Mouse (Mus musculus) limb, embryonic 12.5 days (tissue): ENCODE data around the gene Rnf17. TPM values are rescaled to one million over a fixed set of nuclear protein-coding genes. Genes with fewer than 3 reads are reported as not detected.

ENCODE experiments used
- ATAC-seq: fragments of 200-750 bp; cut with Nextera tagmentation; 2 replicates; pipeline ENCODE4 v1.8.0; 2017; ENCODE audit warnings: low read depth, moderate TSS enrichment; ENCODE audit not compliant: insufficient number of reproducible peaks, insufficient read depth, low FRiP score, low TSS enrichment
- H3K27ac ChIP-seq: fragments of 300-500 bp; sonication (generic); 2 replicates; pipeline ENCODE4 v1.5.1; 2016; ENCODE audit warnings: mild to moderate bottlenecking, moderate library complexity
- H3K27me3 ChIP-seq: fragments of 300-500 bp; sonication (generic); 2 replicates; pipeline ENCODE4 v1.6.1; 2016; ENCODE audit warnings: mild to moderate bottlenecking, moderate library complexity
- H3K36me3 ChIP-seq: fragments of 300-500 bp; sonication (generic); 2 replicates; pipeline ENCODE4 v1.6.1; 2016; ENCODE audit warnings: mild to moderate bottlenecking, moderate library complexity
- H3K4me1 ChIP-seq: fragments of 300-500 bp; sonication (generic); replicated peaks from 2 replicates; pipeline ENCODE4 v1.6.1; 2016
- H3K4me2 ChIP-seq: fragments of 300-500 bp; sonication (generic); 2 replicates; pipeline ENCODE4 v1.6.1; 2016; ENCODE audit warnings: mild to moderate bottlenecking, moderate library complexity
- H3K4me3 ChIP-seq: fragments of 300-500 bp; sonication (generic); replicated peaks from 2 replicates; pipeline ENCODE4 v1.5.1; 2016; ENCODE audit warnings: mild to moderate bottlenecking
- H3K9ac ChIP-seq: fragments of 300-500 bp; sonication (generic); replicated peaks from 2 replicates; pipeline ENCODE4 v1.6.1; 2016; ENCODE audit warnings: mild to moderate bottlenecking, moderate library complexity
- H3K9me3 ChIP-seq: fragments of 300-500 bp; sonication (generic); 2 replicates; pipeline ENCODE4 v1.6.1; 2016; ENCODE audit warnings: mild to moderate bottlenecking, moderate library complexity
- WGBS: fragments of 180-500 bp; shearing (Covaris S2); methylation state at CpG from one replicate; pipeline ENCODE4 v1.1.7; 2016; 5-methylcytosine and 5-hydroxymethylcytosine counted together
- polyA plus RNA-seq: library from polyadenylated mRNA; unstranded; fragments of >200 nt; fragmentation: Nextera tagmentation; extraction: Ambion mirVana; gene quantifications from 2 replicates; pipeline ENCODE4 v1.2.1, GENCODE M21; 2016

Gene Rnf17
- 1.6 and 2.0 TPM in 2 replicates for polyA plus RNA-seq

DNA sequence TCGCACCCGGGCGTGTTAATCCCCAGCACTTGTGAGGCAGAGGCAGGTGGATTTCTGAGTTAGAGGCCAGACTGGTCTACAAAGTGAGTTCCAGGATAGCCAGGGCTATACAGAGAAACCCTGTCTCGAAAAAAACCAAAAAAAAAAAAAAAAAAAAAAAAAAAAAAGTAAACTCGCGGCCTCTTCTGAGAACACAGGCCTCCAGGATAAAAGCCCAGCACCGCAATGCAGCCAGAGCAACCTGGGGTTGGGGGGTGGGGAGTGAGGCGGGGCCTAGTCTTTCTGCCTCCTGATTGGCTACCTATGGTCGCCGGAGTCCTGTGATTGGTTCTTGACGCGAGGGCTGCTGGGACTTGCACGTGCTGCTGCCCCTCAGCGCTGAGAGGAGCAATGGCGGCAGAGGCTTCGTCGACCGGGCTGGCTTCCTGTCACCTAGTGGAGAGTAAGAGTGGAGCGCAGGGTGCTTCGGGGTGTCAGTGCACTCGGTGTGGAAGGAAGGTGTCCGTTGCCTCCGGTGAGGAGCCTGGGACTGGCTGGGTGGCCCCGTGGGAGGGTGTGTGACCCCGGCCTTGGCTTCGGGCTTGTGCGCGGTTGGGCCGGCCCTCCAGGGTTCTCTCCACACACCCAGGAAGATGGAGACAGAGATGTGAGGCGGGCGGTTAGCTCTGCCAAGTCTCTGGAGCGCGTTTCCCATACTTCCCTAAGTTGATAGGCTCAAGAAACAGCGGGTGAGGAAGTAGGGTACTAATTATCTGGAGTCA is at the start of gene Rnf17:
Gene Rnf17 (plus strand): TSS at position 271 of the 761 bp plus-strand sequence.
- no peak within 1 kb of the TSS for H3K9ac ChIP-seq
- WGBS = 67% methylated on average over 34 of the region's 34 CpGs
- H3K9me3 ChIP-seq = no peaks in the 10 kb centered on the region
- H3K4me2 ChIP-seq = peak within 1 kb of the TSS; percentile 25
- peak within 1 kb of the TSS; percentile 17 for H3K4me3 ChIP-seq
- H3K27me3 ChIP-seq = no peaks in the 10 kb centered on the region
- no peaks in the 10 kb centered on the region for H3K36me3 ChIP-seq
- no peaks in the 10 kb centered on the region for H3K4me1 ChIP-seq
- no peak within 1 kb of the TSS for H3K27ac ChIP-seq
- no peak for ATAC-seq

- no peak overlapping the region for H3K4me2 ChIP-seq
- H3K27ac ChIP-seq = no peak overlapping the region
- no peak for ATAC-seq
- H3K9me3 ChIP-seq = no peaks in the 10 kb centered on the region
- H3K4me3 ChIP-seq = no peak overlapping the region
- no peaks in the 10 kb centered on the region for H3K36me3 ChIP-seq
- no peaks in the 10 kb centered on the region for H3K4me1 ChIP-seq
- no peaks in the 10 kb centered on the region for H3K27me3 ChIP-seq
- WGBS = 85% methylated on average over 3 of the region's 3 CpGs
- H3K9ac ChIP-seq = no peak overlapping the region
Measured at GRCm38 (mm10) chr14:56354803-56355202, 47.6 kb upstream of the Rnf17 start.

DNA sequence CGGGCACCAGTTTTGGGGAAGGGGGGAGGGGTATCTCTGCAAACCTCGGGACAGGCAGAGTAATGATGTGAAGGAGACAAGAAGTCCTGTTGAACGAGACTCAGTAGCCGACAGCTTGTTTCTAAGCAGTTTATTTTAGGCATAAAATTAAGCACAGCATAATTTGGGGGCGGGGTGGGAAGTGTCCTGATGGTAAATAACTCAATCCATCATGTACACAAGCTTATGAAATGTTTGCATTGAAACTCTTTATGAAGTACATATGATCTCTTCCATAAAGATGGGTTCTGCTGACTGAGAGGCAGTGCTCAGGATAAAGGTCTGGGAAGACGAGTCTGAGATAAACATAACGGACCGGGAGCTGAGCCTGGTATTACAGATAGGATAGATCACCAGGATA is 47.0 kb upstream of the Rnf17 start:
- Histone ChIP-seq H3K4me2 (no peak overlapping the region), H3K4me3 (no peak overlapping the region), H3K9me3 (no peaks in the 10 kb centered on the region), H3K27ac (no peak overlapping the region), H3K36me3 (no peaks in the 10 kb centered on the region), H3K4me1 (no peaks in the 10 kb centered on the region), H3K9ac (no peak overlapping the region), H3K27me3 (no peaks in the 10 kb centered on the region; the same call in 1 of the 2 replicates)
- WGBS = 78% methylated on average over 8 of the region's 8 CpGs
- ATAC-seq = no peak

DNA sequence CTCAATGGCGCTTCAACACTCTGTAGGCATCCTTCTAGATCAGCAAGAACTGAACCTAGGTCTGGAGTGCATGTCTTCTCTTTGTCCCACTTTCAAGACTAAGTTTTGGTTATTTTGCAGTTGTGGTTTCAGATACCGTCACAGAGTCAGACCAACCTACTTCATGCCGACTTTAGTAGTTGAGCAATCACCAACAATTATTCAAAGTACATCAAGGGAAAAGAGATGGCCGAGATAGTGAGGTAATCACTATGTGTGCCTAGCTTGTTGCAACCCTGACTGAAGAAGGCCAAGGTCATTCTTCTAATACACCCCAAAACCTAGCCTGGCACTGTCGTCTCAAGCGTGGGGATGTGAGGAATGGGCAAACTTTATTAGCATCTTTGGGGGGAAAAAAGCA is 46.2 kb upstream of the Rnf17 start:
- H3K4me2 ChIP-seq = no peak overlapping the region
- no peak overlapping the region for H3K4me3 ChIP-seq
- H3K27ac ChIP-seq = no peak overlapping the region
- H3K36me3 ChIP-seq = no peaks in the 10 kb centered on the region
- H3K9ac ChIP-seq = no peak overlapping the region
- H3K9me3 ChIP-seq = no peaks in the 10 kb centered on the region
- no peaks in the 10 kb centered on the region; the same call in 1 of the 2 replicates for H3K27me3 ChIP-seq
- no peaks in the 10 kb centered on the region for H3K4me1 ChIP-seq
- whole genome bisulfite sequencing = 86% methylated on average over 6 of the region's 6 CpGs
- no peak for ATAC-seq

- WGBS = 86% methylated on average over 7 of the region's 7 CpGs
- Histone ChIP-seq H3K4me3 (no peak overlapping the region), H3K36me3 (no peaks in the 10 kb centered on the region), H3K4me1 (no peaks in the 10 kb centered on the region), H3K27ac (no peak overlapping the region), H3K27me3 (peaks cover 13% of the 10 kb centered on the region), H3K9ac (no peak overlapping the region), H3K4me2 (no peak overlapping the region), H3K9me3 (no peaks in the 10 kb centered on the region)
- no peak for ATAC-seq
Measured at GRCm38 (mm10) chr14:56358422-56358821, 44.0 kb upstream of the Rnf17 start.

DNA sequence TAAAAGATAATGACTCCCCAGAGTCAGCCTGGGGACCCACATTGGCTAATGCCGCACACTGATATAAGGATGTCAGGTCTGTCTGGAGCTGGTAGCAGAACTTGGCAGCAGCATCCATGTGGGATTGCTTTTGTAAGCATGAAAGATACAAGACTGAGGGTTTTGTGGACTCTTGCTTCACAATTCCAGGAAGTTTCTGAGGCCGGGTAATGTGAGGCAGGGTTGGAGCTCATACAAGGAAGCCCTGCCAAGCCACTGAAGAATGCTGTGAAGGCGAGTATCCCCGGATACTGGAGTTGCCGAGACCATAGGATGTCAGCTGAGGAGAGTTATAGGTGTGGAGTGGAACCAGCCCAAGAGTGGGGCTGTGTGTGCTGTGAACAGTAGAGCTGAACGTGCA is 43.2 kb upstream of the Rnf17 start:
- Histone ChIP-seq H3K36me3 (no peaks in the 10 kb centered on the region), H3K4me3 (no peak overlapping the region), H3K4me1 (no peaks in the 10 kb centered on the region), H3K27me3 (peaks cover 20% of the 10 kb centered on the region), H3K9me3 (no peaks in the 10 kb centered on the region), H3K4me2 (no peak overlapping the region), H3K9ac (no peak overlapping the region), H3K27ac (no peak overlapping the region)
- WGBS = 80% methylated on average over 6 of the region's 6 CpGs
- ATAC-seq = no peak

GRCm38 (mm10) chr14:56364711-56365237 is 37.6 kb upstream of the Rnf17 start, which contains the start of gene Atp12a:
TSS of gene Atp12a (plus strand) at chr14:56365068.
- Histone ChIP-seq H3K4me2 (peak within 1 kb of the TSS; percentile 83), H3K9ac (peak within 1 kb of the TSS; percentile 44; the same call in 1 of the 2 replicates), H3K9me3 (no peaks in the 10 kb centered on the region), H3K27me3 (peaks cover 65% of the 10 kb centered on the region), H3K36me3 (no peaks in the 10 kb centered on the region), H3K4me1 (peaks cover 9% of the 10 kb centered on the region), H3K4me3 (peak within 1 kb of the TSS; percentile 46), H3K27ac (no peak within 1 kb of the TSS)
- ATAC-seq = peak; percentile 15; the same call in 1 of the 2 replicates
- WGBS = 1% methylated on average over 48 of the region's 48 CpGs

- Histone ChIP-seq H3K4me3 (peak overlapping the region; percentile 46), H3K27ac (no peak overlapping the region), H3K9me3 (no peaks in the 10 kb centered on the region), H3K4me2 (peak overlapping the region; percentile 83), H3K4me1 (peaks cover 9% of the 10 kb centered on the region), H3K9ac (peak overlapping the region; percentile 44; the same call in 1 of the 2 replicates), H3K27me3 (peaks cover 65% of the 10 kb centered on the region), H3K36me3 (no peaks in the 10 kb centered on the region)
- ATAC-seq = no peak
- WGBS = 28% methylated on average over 8 of the region's 8 CpGs
Measured at GRCm38 (mm10) chr14:56365292-56365691, 37.1 kb upstream of the Rnf17 start.

DNA sequence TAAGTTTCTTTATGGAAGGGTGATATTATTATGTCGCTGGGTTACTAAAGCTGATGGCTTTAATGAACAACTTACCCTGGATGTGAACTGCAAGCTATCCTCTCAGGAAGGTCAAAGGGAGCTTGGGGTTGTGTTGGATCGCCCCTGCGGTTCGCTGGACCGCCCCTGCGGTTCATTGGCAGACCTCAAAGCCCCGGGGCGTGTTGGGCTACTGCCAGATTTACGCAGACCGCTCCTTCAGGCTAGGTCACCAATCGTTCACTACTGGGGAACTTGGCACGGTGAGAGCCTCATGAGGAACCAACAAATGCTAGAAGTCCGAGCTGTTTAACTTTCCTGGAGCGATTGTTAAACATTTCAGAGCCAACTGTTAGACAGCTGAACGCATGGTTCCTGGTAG is 35.7 kb upstream of the Rnf17 start:
- Histone ChIP-seq H3K27ac (no peak overlapping the region), H3K27me3 (peaks cover 65% of the 10 kb centered on the region), H3K9me3 (no peaks in the 10 kb centered on the region), H3K4me1 (peaks cover 9% of the 10 kb centered on the region), H3K4me3 (no peak overlapping the region), H3K9ac (no peak overlapping the region), H3K4me2 (peak overlapping the region; percentile 6; the same call in 1 of the 2 replicates), H3K36me3 (no peaks in the 10 kb centered on the region)
- ATAC-seq = no peak
- 32% methylated on average over 15 of the region's 15 CpGs for WGBS

DNA sequence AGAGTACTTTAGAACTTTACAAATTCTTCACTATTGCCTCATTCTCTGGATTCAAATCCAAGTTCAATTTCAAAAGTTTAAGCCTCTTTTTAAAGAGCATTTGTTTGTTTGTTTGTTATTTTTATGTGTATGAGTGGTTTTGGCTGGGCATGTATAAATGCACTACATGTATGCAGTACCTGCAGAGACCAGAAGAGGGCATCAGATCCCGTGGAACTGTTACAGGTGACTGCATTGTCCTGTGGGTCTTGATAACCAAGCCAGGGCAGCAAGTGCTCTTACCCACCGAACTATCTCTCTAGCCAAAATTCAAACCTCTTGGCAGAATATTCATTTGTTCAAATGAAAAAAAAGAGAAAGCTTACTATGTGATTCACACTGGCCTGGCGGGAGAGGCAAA is 33.5 kb upstream of the Rnf17 start:
- Histone ChIP-seq H3K9me3 (no peaks in the 10 kb centered on the region), H3K27me3 (peaks cover 47% of the 10 kb centered on the region), H3K36me3 (no peaks in the 10 kb centered on the region), H3K4me2 (no peak overlapping the region), H3K27ac (no peak overlapping the region), H3K4me1 (peaks cover 9% of the 10 kb centered on the region), H3K4me3 (no peak overlapping the region), H3K9ac (no peak overlapping the region)
- no peak for ATAC-seq
- 52% methylated on average over 3 of the region's 3 CpGs for WGBS

DNA sequence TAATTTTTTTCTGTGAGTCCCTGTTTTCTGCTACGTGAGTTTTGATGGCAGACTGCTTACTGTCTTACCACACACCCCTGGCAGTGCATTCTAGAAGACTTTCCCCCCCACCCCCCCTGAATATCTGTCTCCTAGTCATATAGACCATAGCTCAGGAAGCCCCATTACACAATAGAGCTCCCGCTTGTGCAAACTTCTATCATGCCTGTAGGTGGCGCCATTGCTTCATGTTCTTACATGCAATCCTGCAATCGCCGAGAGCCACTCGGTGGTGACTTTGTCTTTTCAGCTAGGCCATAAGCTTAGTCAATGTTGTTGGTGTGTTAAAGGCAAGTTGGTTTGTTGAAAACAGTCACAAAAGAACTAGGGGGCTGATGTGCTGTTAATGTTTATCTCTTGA is 26.6 kb upstream of the Rnf17 start:
- Histone ChIP-seq H3K9me3 (no peaks in the 10 kb centered on the region), H3K4me1 (no peaks in the 10 kb centered on the region), H3K4me3 (no peak overlapping the region), H3K4me2 (no peak overlapping the region), H3K27me3 (no peaks in the 10 kb centered on the region), H3K36me3 (no peaks in the 10 kb centered on the region), H3K9ac (no peak overlapping the region), H3K27ac (no peak overlapping the region)
- 5% methylated on average over 6 of the region's 6 CpGs for WGBS
- ATAC-seq = no peak
